Mouse (Mus musculus): ENCODE results near the gene Jade2. TPM values are rescaled to one million over a fixed set of nuclear protein-coding genes. Genes with fewer than 3 reads are reported as not detected.
"Not testable (repeated sequence)": the region's sequence is repeated elsewhere in the genome, so short reads cannot be mapped to it uniquely, and the experiment has no call there.

Jade2 gene
- total RNA-seq, 2 experiments from 2014 or later: 65.4 to 70.5 TPM

- peak; percentile 45 to 58 for DNase-seq (ENCODE audit: low spot score in 2 of 2)
Measured at GRCm38 (mm10) chr11:51800634-51801325, 56.7 kb downstream of the Jade2 start.

- DNase-seq (ENCODE audit: low spot score in 2 of 2): no peak
Measured at GRCm38 (mm10) chr11:51796272-51796671, 61.2 kb downstream of the Jade2 start.

GRCm38 (mm10) chr11:51790662-51791061 is 66.8 kb downstream of the Jade2 start:
- DNase-seq (ENCODE audit: low spot score in 2 of 2): no peak

- not testable (repeated sequence) for DNase-seq (ENCODE audit: low spot score in 2 of 2)
Measured at GRCm38 (mm10) chr11:51789735-51790134, 67.7 kb downstream of the Jade2 start.

- peak in 1 of 2 experiments; percentile 16 for DNase-seq (ENCODE audit: low spot score in 2 of 2)
Measured at GRCm38 (mm10) chr11:51785926-51786325, 71.5 kb downstream of the Jade2 start.

GRCm38 (mm10) chr11:51782721-51783120 is 74.7 kb downstream of the Jade2 start:
- DNase-seq (ENCODE audit: low spot score in 2 of 2): no peak

- no peak for DNase-seq (ENCODE audit: low spot score in 2 of 2)
Measured at GRCm38 (mm10) chr11:51780773-51781267, 76.6 kb downstream of the Jade2 start.

- no peak for DNase-seq (ENCODE audit: low spot score in 2 of 2)
Measured at GRCm38 (mm10) chr11:51777478-51777877, 80.0 kb downstream of the Jade2 start.

- DNase-seq (ENCODE audit: low spot score in 2 of 2): no peak
Measured at GRCm38 (mm10) chr11:51775507-51775906, 81.9 kb downstream of the Jade2 start.

GRCm38 (mm10) chr11:51768296-51768695 is 89.2 kb downstream of the Jade2 start:
- DNase-seq (ENCODE audit: low spot score in 2 of 2): no peak

- no peak for DNase-seq (ENCODE audit: low spot score in 2 of 2)
Measured at GRCm38 (mm10) chr11:51767579-51768220, 89.8 kb downstream of the Jade2 start.

- DNase-seq (ENCODE audit: low spot score in 2 of 2): no peak
Measured at GRCm38 (mm10) chr11:51764816-51765215, 92.6 kb downstream of the Jade2 start.

GRCm38 (mm10) chr11:51763955-51764354 is 93.5 kb downstream of the Jade2 start:
- no peak for DNase-seq (ENCODE audit: low spot score in 2 of 2)

Other genes with a start within 250 kb of the Jade2 start
- gene Nhp2, start 237.9 kb downstream of the Jade2 start, total RNA-seq (2021): 10 to 100 TPM; 44.8 to 48.4 TPM
- gene Rmnd5b, start 221.8 kb downstream of the Jade2 start, total RNA-seq (2021): 10 to 100 TPM; 59.9 to 60.3 TPM
- 10 to 100 TPM; 15.2 to 19.0 TPM for gene N4bp3, start 206.8 kb downstream of the Jade2 start, total RNA-seq (2021)
- gene D930048N14Rik, start 206.7 kb downstream of the Jade2 start, total RNA-seq (2021): 1 to 10 TPM; 2.1 to 2.2 TPM
- 10 to 100 TPM; 37.3 to 37.8 TPM for gene 0610009B22Rik, start 168.8 kb downstream of the Jade2 start, total RNA-seq (2021)
- gene Sec24a, start 94.0 kb downstream of the Jade2 start, total RNA-seq (2021): 10 to 100 TPM; 17.3 to 18.7 TPM
- 10 to 100 TPM; 67.7 to 71.7 TPM for gene Sar1b, start 94.0 kb downstream of the Jade2 start, total RNA-seq (2021)
- 10 to 100 TPM; 45.7 to 45.8 TPM for gene Cdkn2aipnl, start 110.0 kb upstream of the Jade2 start, total RNA-seq (2021)
- 100 to 1,000 TPM; 189 to 191 TPM for gene Ube2b, start 143.1 kb upstream of the Jade2 start, total RNA-seq (2021)
- gene Cdkl3, start 146.6 kb upstream of the Jade2 start, total RNA-seq (2021): 10 to 100 TPM; 16.8 to 18.0 TPM
- gene Ppp2ca, start 241.0 kb upstream of the Jade2 start, total RNA-seq (2021): 100 to 1,000 TPM; 120 to 124 TPM